Mouse (Mus musculus): ENCODE measurements around the gene Shisa2. TPM values are rescaled to one million over a fixed set of nuclear protein-coding genes. Genes with fewer than 3 reads are reported as not detected.
A peak's percentile ranks its signal among the peaks of the same experiment; 100 is the strongest.
"Not testable (repeated sequence)": the region's sequence is repeated elsewhere in the genome, so short reads cannot be mapped to it uniquely, and the experiment has no call there.

Shisa2 gene
- polyA plus RNA-seq, 1 experiment from 2014 or later: 12.0 TPM

- H3K4me2 ChIP-seq: no peak overlapping the region
- ATAC-seq (ENCODE audit: low FRiP score): no peak
- H3K36me3 ChIP-seq (ENCODE audit: control insufficient read depth, insufficient read depth, low read length): no peaks in the 10 kb centered on the region
- no peak overlapping the region for H3K27ac ChIP-seq (ENCODE audit: low read depth, low read length)
- H3K9ac ChIP-seq (ENCODE audit: low read length): no peak overlapping the region
- no peaks in the 10 kb centered on the region for H3K9me3 ChIP-seq (ENCODE audit: control insufficient read depth, low read length)
- H3K4me1 ChIP-seq (ENCODE audit: control insufficient read depth, insufficient read depth, low read length): no peaks in the 10 kb centered on the region
- peak; percentile 86 for DNase-seq (ENCODE audit: low spot score, missing footprints)
- H3K27me3 ChIP-seq (ENCODE audit: control insufficient read depth, insufficient read depth, low read length): no peaks in the 10 kb centered on the region
- 72% methylated on average over 5 of the region's 5 CpGs for WGBS
- H3K4me3 ChIP-seq (ENCODE audit: low read depth, low read length): no peak overlapping the region
Measured at GRCm38 (mm10) chr14:59604002-59604645, 21.0 kb upstream of the Shisa2 start.

GRCm38 (mm10) chr14:59605671-59606353 lies 19.3 kb upstream of the Shisa2 start:
- no peaks in the 10 kb centered on the region for H3K4me1 ChIP-seq (ENCODE audit: control insufficient read depth, insufficient read depth, low read length)
- no peaks in the 10 kb centered on the region for H3K27me3 ChIP-seq (ENCODE audit: control insufficient read depth, insufficient read depth, low read length)
- no peak overlapping the region for H3K4me2 ChIP-seq
- H3K4me3 ChIP-seq (ENCODE audit: low read depth, low read length): no peak overlapping the region
- H3K9ac ChIP-seq (ENCODE audit: low read length): no peak overlapping the region
- no peaks in the 10 kb centered on the region for H3K9me3 ChIP-seq (ENCODE audit: control insufficient read depth, low read length)
- ATAC-seq (ENCODE audit: low FRiP score) (no peak), DNase-seq (ENCODE audit: low spot score, missing footprints) (peak; percentile 93)
- no peaks in the 10 kb centered on the region for H3K36me3 ChIP-seq (ENCODE audit: control insufficient read depth, insufficient read depth, low read length)
- no peak overlapping the region for H3K27ac ChIP-seq (ENCODE audit: low read depth, low read length)
- WGBS: 24% methylated on average over 5 of the region's 5 CpGs

GRCm38 (mm10) chr14:59607021-59607420 lies 18.1 kb upstream of the Shisa2 start:
- Histone ChIP-seq H3K4me3 (ENCODE audit: low read depth, low read length) (no peak overlapping the region), H3K4me2 (no peak overlapping the region), H3K9me3 (ENCODE audit: control insufficient read depth, low read length) (no peaks in the 10 kb centered on the region), H3K4me1 (ENCODE audit: control insufficient read depth, insufficient read depth, low read length) (no peaks in the 10 kb centered on the region), H3K27ac (ENCODE audit: low read depth, low read length) (no peak overlapping the region), H3K27me3 (ENCODE audit: control insufficient read depth, insufficient read depth, low read length) (no peaks in the 10 kb centered on the region), H3K9ac (ENCODE audit: low read length) (no peak overlapping the region), H3K36me3 (ENCODE audit: control insufficient read depth, insufficient read depth, low read length) (no peaks in the 10 kb centered on the region)
- WGBS: 46% methylated on average over 3 of the region's 3 CpGs
- DNase-seq (ENCODE audit: low spot score, missing footprints) (peak; percentile 60), ATAC-seq (ENCODE audit: low FRiP score) (no peak)

GRCm38 (mm10) chr14:59612920-59613625 lies 12.0 kb upstream of the Shisa2 start:
- H3K36me3 ChIP-seq (ENCODE audit: control insufficient read depth, insufficient read depth, low read length): no peaks in the 10 kb centered on the region
- 56% methylated on average over 14 of the region's 14 CpGs for WGBS
- no peak overlapping the region for H3K9ac ChIP-seq (ENCODE audit: low read length)
- no peak for ATAC-seq (ENCODE audit: low FRiP score)
- H3K4me2 ChIP-seq: no peak overlapping the region
- DNase-seq (ENCODE audit: low spot score, missing footprints): peak; percentile 94
- H3K4me3 ChIP-seq (ENCODE audit: low read depth, low read length): no peak overlapping the region
- no peaks in the 10 kb centered on the region for H3K27me3 ChIP-seq (ENCODE audit: control insufficient read depth, insufficient read depth, low read length)
- H3K9me3 ChIP-seq (ENCODE audit: control insufficient read depth, low read length): no peaks in the 10 kb centered on the region
- H3K4me1 ChIP-seq (ENCODE audit: control insufficient read depth, insufficient read depth, low read length): no peaks in the 10 kb centered on the region
- no peak overlapping the region for H3K27ac ChIP-seq (ENCODE audit: low read depth, low read length)

- H3K4me2 ChIP-seq; H3K9me3 ChIP-seq (ENCODE audit: control insufficient read depth, low read length); H3K27ac ChIP-seq (ENCODE audit: low read depth, low read length); H3K4me3 ChIP-seq (ENCODE audit: low read depth, low read length); DNase-seq (ENCODE audit: low spot score, missing footprints); H3K4me1 ChIP-seq (ENCODE audit: control insufficient read depth, insufficient read depth, low read length); H3K36me3 ChIP-seq (ENCODE audit: control insufficient read depth, insufficient read depth, low read length); H3K27me3 ChIP-seq (ENCODE audit: control insufficient read depth, insufficient read depth, low read length); H3K9ac ChIP-seq (ENCODE audit: low read length); ATAC-seq (ENCODE audit: low FRiP score): not testable (repeated sequence)
- WGBS: 73% methylated on average over 3 of the region's 3 CpGs
Measured at GRCm38 (mm10) chr14:59614149-59614548, 11.0 kb upstream of the Shisa2 start.

- Histone ChIP-seq H3K4me3 (ENCODE audit: low read depth, low read length) (no peak overlapping the region), H3K9me3 (ENCODE audit: control insufficient read depth, low read length) (no peaks in the 10 kb centered on the region), H3K36me3 (ENCODE audit: control insufficient read depth, insufficient read depth, low read length) (no peaks in the 10 kb centered on the region), H3K27ac (ENCODE audit: low read depth, low read length) (no peak overlapping the region), H3K27me3 (ENCODE audit: control insufficient read depth, insufficient read depth, low read length) (no peaks in the 10 kb centered on the region), H3K4me1 (ENCODE audit: control insufficient read depth, insufficient read depth, low read length) (no peaks in the 10 kb centered on the region), H3K4me2 (no peak overlapping the region), H3K9ac (ENCODE audit: low read length) (no peak overlapping the region)
- 38% methylated on average over 7 of the region's 7 CpGs for whole genome bisulfite sequencing
- peak; percentile 56 for DNase-seq (ENCODE audit: low spot score, missing footprints)
- no peak for ATAC-seq (ENCODE audit: low FRiP score)
Measured at GRCm38 (mm10) chr14:59616802-59617201, 8.3 kb upstream of the Shisa2 start.

- peaks cover 18% of the 10 kb centered on the region for H3K27me3 ChIP-seq (ENCODE audit: control insufficient read depth, insufficient read depth, low read length)
- H3K4me3 ChIP-seq (ENCODE audit: low read depth, low read length): no peak overlapping the region
- peaks cover 10% of the 10 kb centered on the region for H3K4me1 ChIP-seq (ENCODE audit: control insufficient read depth, insufficient read depth, low read length)
- H3K9me3 ChIP-seq (ENCODE audit: control insufficient read depth, low read length): no peaks in the 10 kb centered on the region
- H3K4me2 ChIP-seq: no peak overlapping the region
- H3K9ac ChIP-seq (ENCODE audit: low read length): no peak overlapping the region
- 35% methylated on average over 9 of the region's 9 CpGs for WGBS
- H3K36me3 ChIP-seq (ENCODE audit: control insufficient read depth, insufficient read depth, low read length): no peaks in the 10 kb centered on the region
- H3K27ac ChIP-seq (ENCODE audit: low read depth, low read length): no peak overlapping the region
- DNase-seq (ENCODE audit: low spot score, missing footprints): no peak
- no peak for ATAC-seq (ENCODE audit: low FRiP score)
Measured at GRCm38 (mm10) chr14:59624326-59624885, 702 bp upstream of the Shisa2 start.

GRCm38 (mm10) chr14:59625806-59626364 lies 777 bp downstream of the Shisa2 start:
- Histone ChIP-seq H3K9ac (ENCODE audit: low read length) (peak overlapping the region; percentile 62), H3K27me3 (ENCODE audit: control insufficient read depth, insufficient read depth, low read length) (peaks cover 18% of the 10 kb centered on the region), H3K4me1 (ENCODE audit: control insufficient read depth, insufficient read depth, low read length) (peaks cover 10% of the 10 kb centered on the region), H3K27ac (ENCODE audit: low read depth, low read length) (no peak overlapping the region; the same call in 1 of the 2 replicates), H3K4me3 (ENCODE audit: low read depth, low read length) (peak overlapping the region; percentile 55), H3K4me2 (peak overlapping the region; percentile 72), H3K9me3 (ENCODE audit: control insufficient read depth, low read length) (no peaks in the 10 kb centered on the region), H3K36me3 (ENCODE audit: control insufficient read depth, insufficient read depth, low read length) (no peaks in the 10 kb centered on the region)
- ATAC-seq (ENCODE audit: low FRiP score) (peak; percentile 74), DNase-seq (ENCODE audit: low spot score, missing footprints) (peak; percentile 98)
- WGBS: under 1% methylated on average over 51 of the region's 51 CpGs

Data from midbrain, embryonic 11.5 days (tissue).